Mouse (Mus musculus) bone marrow, adult 2 months (tissue): Measurements from ENCODE around the gene Pacs1.

ENCODE experiments used
- CTCF ChIP-seq: fragments of 200-500 bp; IDR thresholded peaks from 2 replicates; pipeline ENCODE4 v1.5.1; 2011; ENCODE audit warnings: low read length, control low read depth; ENCODE audit not compliant: control insufficient read depth, insufficient read depth
- POLR2A ChIP-seq: fragments of 200-500 bp; IDR thresholded peaks from 2 replicates; pipeline ENCODE4 v1.6.1; 2011; ENCODE audit warnings: low read depth, mild to moderate bottlenecking, control low read depth, low read length, borderline replicate concordance; ENCODE audit not compliant: control insufficient read depth

DNA sequence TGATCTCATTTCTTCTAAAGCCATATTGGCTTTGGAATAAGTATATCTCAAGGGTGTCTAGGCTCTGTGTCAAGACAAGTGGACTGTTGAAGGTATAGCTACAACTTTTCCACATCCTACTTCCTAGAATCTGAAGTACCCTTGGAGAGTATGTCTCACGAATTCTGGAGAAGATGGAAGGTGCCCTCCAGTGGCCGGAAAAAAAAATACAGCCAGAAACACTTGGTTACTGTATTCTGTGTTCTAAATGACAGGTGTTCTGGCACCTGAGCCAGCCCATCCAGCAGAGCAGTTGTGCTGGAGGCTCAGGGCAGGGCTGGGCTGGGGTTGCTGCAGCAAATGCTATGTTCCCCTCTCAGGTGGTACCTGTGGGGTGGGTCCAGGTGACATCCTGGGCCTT lies 133.3 kb downstream of the Pacs1 start:
- TF ChIP-seq CTCF (no peak), POLR2A (no peak)
